Mouse (Mus musculus) brain, embryonic 14.5 days (tissue): Measurements from ENCODE around the gene Igfbp6. TPM values are rescaled to one million over a fixed set of nuclear protein-coding genes. Genes with fewer than 3 reads are reported as not detected.
"Not testable (repeated sequence)": the region's sequence is repeated elsewhere in the genome, so short reads cannot be mapped to it uniquely, and the experiment has no call there.

Experiments used
- DNase-seq: peaks from one replicate; pipeline ENCODE4 v3.0.0-alpha.2; 2011; ENCODE audit warnings: low read depth
- CTCF ChIP-seq: fragments of 200-500 bp; IDR thresholded peaks from 2 replicates; pipeline ENCODE4 v1.5.1; 2012; ENCODE audit warnings: inconsistent platforms, mild to moderate bottlenecking, moderate library complexity, borderline replicate concordance; ENCODE audit not compliant: insufficient read depth, insufficient read length; ENCODE audit errors: extremely low read depth
- POLR2A ChIP-seq: fragments of 200-500 bp; IDR thresholded peaks from 2 replicates; pipeline ENCODE4 v1.6.1; 2012; ENCODE audit warnings: mild to moderate bottlenecking, inconsistent platforms, borderline replicate concordance; ENCODE audit not compliant: poor library complexity, insufficient read depth, insufficient read length, severe bottlenecking; ENCODE audit errors: extremely low read depth
- polyA plus RNA-seq: library from polyadenylated mRNA; depleted of rRNA; stranded (reverse); fragments of >200 nt; gene quantifications from 2 replicates; pipeline ENCODE4 v1.2.3, GENCODE M21; 2012

The Igfbp6 gene
- polyA plus RNA-seq, 1 experiment = 0.83 TPM

DNA sequence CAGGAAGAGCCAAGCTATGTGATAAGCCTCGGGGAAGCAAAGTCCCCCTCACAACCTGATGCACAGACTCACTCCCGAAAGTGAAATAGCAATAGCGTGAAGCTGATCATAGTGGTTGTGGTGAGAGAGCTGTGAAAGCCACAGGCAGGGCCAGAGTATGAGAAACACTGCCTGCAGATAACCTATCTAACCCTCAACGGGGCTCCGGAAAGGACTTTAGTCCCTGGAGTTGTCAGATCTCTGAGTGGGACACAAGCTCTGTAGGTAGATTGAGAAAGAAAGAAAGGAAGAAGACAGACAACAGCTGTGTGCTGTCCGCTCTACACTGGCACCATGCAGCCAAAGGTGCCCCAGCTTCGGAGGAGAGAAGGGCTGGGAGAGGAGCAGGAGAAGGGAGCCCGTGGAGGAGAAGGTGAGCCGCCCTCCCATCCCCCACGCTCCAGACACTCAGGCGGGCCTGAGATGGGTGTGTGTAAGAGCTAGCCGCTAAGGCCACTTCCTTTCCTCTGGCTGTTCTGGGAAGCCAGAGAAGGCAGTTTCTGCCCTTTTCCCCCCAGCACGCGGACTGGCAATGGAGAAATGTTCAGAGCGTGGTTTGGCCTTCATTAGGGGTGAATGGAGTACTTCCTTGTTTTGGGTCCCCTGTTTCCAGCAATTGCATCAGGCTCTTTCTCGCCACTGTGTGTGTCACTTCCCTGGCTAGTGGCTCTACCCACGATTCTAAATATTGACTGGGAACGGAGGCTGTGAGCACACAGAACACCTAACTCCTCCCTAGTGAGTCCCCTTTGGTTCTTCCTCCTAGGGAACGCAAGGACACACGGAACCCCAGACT is 6.4 kb downstream of the Igfbp6 start, which contains the start of gene Soat2:
Gene Soat2, plus strand, starts transcription at position 226 of the 835 bp plus-strand sequence.
- TF ChIP-seq POLR2A (no peak), CTCF (no peak)
- no peak for DNase-seq

DNA sequence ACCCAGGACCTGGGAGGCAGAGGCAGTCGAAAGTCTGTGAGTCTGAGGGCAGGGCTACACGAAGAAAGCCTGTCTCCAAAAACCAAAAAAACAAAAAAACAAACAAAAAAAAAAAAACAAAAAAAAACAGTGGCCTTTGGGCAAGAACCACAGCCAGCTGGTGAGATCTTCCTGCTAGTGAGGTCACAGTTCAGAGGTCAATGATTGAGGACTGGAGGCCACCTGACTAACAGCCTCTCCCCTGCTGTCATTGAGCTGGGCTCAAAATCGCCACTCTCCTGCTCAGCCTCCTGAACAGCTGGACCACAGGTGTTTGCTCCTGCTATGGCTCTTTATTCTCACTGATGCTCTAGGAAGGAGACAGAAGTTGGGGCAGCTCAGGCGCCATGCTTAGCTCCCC is 8.5 kb downstream of the Igfbp6 start:
- TF ChIP-seq CTCF (no peak), POLR2A (no peak)
- no peak for DNase-seq

DNA sequence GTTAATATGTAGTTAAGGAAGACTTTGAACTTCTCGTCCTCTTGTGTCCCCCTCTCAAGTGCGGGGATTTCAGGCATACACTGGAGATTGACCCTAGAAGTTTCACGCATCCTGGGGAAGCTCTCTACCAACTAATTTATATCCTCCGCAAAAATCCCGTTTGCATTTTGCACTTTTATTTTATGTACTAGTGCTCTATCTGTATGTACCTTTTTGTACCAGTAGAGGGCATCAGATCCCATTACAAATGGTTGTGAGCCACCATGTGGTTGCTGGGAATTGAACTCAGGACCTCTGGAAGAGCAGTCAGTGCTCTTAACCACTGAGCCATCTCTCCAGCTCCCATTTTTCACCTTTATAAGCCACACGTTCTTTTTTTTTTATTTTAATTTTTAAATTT is 10.8 kb downstream of the Igfbp6 start:
- not testable (repeated sequence) for DNase-seq

DNA sequence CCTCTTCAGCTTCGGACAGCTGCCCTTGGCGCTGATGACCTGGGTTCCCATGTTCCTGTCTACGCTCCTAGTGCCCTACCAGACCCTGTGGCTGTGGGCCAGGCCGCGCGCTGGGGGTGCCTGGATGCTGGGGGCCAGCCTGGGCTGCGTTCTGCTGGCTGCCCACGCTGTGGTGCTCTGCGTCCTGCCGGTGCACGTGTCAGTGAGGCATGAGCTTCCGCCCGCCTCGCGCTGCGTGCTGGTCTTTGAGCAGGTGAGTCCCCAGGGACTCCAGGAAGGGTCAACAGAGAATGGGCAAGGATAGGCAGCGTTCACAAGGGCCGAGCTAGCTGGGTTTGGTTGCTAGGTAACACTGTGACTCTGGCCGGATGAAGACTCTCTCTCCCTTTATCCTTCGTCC is 12.7 kb downstream of the Igfbp6 start:
- peak; percentile 70 for DNase-seq
- TF ChIP-seq POLR2A (no peak), CTCF (no peak)

DNA sequence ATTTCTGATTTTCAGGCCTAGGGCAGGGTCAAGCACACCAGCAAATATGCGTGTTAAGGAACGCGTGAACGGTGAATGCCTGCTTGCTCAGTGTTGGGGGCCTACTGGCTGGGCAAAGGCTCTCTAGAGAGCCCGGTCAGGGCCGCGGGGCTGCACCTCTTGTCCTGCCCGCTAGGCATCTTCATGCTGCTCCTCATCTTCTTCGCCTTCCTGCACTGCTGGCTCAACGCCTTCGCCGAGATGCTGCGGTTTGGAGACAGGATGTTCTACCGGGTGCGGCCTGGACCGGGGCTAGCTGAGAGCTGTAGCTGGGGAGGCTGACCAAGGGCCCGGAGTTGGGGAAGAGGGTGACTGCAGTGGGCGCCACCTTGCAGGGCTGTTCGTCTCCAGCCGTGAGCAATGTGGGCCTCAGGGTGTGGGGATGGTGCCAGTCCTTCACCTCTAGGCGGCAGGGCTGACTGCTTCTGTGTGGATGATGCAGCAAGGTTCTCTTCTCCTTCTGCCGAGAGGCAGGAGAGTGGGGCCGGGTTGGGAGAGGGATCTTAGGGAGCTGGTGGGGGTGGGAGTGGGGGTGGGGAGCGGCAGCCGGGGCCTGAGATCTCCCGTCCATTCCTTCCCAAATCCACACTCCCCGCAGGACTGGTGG is 16.4 kb downstream of the Igfbp6 start:
- no peak for DNase-seq
- TF ChIP-seq CTCF (no peak), POLR2A (no peak)

DNA sequence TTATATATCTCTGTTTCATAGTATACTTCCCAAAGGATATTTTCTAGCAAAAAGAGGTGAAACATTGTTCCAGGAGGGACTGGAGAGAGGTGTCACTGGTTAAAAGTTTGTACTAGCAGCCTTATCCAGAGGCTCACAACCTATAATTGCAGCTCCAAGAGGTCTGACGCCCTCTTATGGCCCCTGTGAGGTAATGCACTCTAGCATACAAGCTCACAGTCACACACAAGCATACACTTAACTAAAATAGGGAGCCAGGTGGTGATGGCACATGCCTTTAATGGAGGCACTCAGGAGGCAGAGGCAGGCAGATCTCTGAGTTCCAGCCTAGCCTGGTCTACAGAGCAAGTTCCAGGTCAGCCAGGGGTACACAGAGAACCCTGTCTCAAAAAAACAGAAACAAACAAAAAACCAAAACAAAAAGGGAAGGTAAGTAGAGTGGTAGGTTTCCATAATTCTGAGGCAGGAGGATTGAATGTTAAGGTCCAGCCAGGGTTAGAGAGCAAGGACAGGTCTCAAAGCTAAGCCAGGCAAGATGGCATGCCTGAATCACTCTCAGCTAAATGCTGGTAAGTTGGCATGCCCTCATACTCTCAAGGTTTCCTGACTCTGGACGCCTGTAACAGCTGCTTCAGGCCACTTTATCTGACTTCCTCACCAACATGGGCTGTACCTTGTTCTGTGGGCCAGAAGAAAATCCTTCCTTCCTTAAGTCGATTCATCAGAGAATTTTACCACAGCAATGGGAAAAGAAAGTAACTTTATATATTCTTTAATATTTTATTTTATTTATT is 19.9 kb downstream of the Igfbp6 start:
- TF ChIP-seq CTCF (no peak), POLR2A (no peak)
- no peak for DNase-seq

DNA sequence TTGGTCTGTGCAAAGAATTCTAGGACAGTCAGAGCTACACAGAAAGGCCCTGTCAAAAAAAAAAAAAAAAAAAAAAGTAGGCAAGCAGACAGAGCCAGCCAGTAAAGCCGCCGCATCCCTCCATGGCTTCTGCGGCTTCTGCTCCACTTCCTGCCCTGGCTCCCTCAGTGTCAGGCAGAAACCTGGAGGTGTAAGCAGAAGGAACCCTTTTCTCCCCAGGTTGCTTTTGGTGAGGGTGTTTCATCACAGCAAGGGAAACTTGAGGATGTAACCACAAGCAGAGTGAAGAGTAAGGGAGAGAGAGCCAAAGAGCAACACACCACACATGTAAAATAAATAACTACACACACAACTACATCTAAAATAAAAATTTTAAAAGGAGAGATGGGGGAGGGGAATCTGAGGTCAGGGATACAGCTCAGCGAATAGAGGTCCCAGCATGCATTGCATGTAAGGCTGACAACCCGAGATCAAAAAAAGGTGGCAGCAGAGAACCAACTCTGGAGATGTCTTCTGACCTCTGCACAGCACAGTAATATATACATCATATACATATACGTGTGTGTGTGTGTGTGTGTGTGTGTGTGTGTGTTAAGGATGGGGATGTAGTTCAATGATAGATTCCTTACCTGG is 21.4 kb downstream of the Igfbp6 start:
- TF ChIP-seq POLR2A (no peak), CTCF (no peak)
- no peak for DNase-seq

DNA sequence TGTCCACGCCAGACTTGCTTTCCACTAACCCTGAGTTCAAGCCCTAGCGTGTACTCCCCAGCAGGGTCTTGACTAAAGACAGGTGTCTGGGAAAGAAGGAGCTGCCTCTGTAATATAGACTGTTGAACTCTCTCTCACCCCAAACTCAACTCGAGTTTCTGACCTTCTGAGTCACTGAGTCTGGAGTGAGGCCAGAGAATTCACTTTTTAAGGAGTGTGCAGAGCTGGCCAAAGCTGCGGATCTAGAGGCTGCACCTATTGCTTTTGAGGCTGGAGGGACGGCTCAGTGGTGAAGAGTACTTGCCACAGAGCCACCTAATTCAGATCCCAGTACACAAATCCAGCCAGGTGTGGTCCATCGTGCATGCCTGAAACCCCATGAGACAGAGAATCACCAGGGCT is 23.5 kb downstream of the Igfbp6 start:
- TF ChIP-seq CTCF (no peak), POLR2A (no peak)
- DNase-seq = peak; percentile 24

DNA sequence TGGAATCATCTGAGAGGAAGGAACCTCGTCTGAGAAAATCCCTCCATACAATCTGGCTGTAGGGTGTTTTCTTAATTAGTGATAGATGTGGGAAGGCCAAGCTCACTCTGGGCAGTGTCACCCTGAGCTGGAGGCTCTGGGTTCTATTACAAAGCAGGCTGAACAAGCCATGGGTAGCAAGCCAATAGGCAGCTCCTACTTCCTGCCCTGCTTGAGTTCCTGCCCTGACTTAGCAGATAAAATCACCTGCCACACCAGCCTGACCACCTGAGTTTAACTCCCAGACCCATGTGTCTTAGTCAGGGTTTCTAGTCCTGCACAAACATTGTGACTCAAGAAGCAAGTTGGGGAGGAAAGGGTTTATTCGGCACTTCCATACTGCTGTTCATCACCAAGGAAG is 24.9 kb downstream of the Igfbp6 start:
- TF ChIP-seq POLR2A (no peak), CTCF (no peak)
- no peak for DNase-seq

DNA sequence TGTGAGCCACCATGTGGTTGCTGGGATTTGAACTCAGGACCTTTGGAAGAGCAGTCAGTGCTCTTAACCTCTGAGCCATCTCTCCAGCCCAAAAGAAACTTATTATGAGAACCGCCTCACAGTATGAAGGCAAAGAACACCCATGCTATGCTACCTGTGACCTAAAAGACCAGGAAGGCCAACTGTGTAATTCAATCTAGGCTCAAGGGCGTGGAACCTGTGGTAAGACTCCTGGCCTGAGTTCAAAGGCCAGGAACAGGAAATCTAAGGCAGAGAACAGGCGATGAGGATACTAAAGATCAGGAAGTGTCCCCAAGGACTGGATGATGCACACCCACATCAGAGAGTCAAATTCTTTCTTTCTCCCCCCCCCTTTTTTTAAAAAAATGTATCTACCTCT is 29.4 kb downstream of the Igfbp6 start:
- no peak for DNase-seq
- TF ChIP-seq CTCF (no peak), POLR2A (no peak)

DNA sequence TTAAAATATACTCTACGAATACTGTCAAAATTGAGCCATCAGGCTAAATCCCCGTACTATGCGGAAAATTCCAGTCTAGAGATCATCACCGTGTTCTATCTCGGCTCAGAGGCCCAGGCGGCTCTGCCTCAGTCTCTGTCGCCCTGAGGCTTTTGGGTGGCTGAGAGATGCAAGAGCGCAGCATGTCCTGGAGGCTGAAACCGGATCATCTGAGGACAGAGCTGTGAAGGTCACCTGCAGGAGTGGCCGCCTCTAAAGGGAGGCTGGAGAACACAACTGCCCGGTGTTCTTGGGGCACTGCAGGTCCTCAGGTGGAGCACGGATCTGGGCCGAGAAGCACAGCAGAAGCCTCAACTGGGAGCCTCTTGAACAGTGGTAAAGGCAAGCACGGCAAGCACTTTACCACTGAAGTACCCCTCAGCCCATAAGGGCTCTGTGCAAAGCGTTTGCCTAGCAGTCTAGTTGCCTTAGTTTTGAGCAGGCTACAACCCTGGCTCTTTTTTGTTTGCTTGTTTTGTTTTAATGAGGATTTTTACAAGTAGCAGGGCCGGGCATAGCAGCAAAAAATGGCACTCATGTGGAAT is 31.7 kb downstream of the Igfbp6 start:
- TF ChIP-seq POLR2A (no peak), CTCF (no peak)
- DNase-seq = no peak
